Mouse (Mus musculus) embryonic fibroblast, embryonic 13.5 days (primary cell): ENCODE results near the gene Fbxl13. TPM values are rescaled to one million over a fixed set of nuclear protein-coding genes. Genes with fewer than 3 reads are reported as not detected.

Experiments used
- H3K27ac ChIP-seq: 2 replicates; pipeline ENCODE4 v1.5.1; 2012; ENCODE audit warnings: low read length, control low read depth, inconsistent platforms; ENCODE audit not compliant: insufficient read depth
- H3K4me1 ChIP-seq: 2 replicates; pipeline ENCODE4 v1.6.1; 2011; ENCODE audit warnings: low read length; ENCODE audit not compliant: control insufficient read depth, insufficient read depth
- H3K4me3 ChIP-seq: 2 replicates; pipeline ENCODE4 v1.5.1; 2011; ENCODE audit warnings: mild to moderate bottlenecking, control low read depth, low read length; ENCODE audit not compliant: insufficient read depth
- CTCF ChIP-seq: IDR thresholded peaks from 2 replicates; pipeline ENCODE4 v1.5.1; 2011; ENCODE audit warnings: mild to moderate bottlenecking, control low read depth, low read length, moderate library complexity, borderline replicate concordance; ENCODE audit not compliant: insufficient read depth
- POLR2A ChIP-seq: IDR thresholded peaks from 2 replicates; pipeline ENCODE4 v1.6.1; 2011; ENCODE audit warnings: low read depth, mild to moderate bottlenecking, control low read depth, low read length, moderate library complexity
- polyA plus RNA-seq: library from polyadenylated mRNA; stranded (reverse); fragments of >200 nt; gene quantifications from 2 replicates; pipeline ENCODE4 v1.2.4, GENCODE M21; 2011; ENCODE audit warnings: low read depth; ENCODE audit not compliant: missing spikeins, insufficient read length

Gene Fbxl13
- polyA plus RNA-seq, 1 experiment = not detected

- no peak for TF ChIP-seq POLR2A
- TF ChIP-seq CTCF = no peak
- H3K4me1 ChIP-seq = peaks cover 5% of the 10 kb centered on the region
- H3K27ac ChIP-seq = no peak overlapping the region
- no peak overlapping the region for H3K4me3 ChIP-seq
Measured at GRCm38 (mm10) chr5:21587683-21588082, 57.8 kb downstream of the Fbxl13 start.

GRCm38 (mm10) chr5:21586763-21587162 is 58.7 kb downstream of the Fbxl13 start:
- Histone ChIP-seq H3K4me3 (no peak overlapping the region), H3K4me1 (peaks cover under 1% of the 10 kb centered on the region), H3K27ac (peak overlapping the region; percentile 73; the same call in 1 of the 2 replicates)
- TF ChIP-seq CTCF (peak; percentile 63), POLR2A (no peak)

- TF ChIP-seq POLR2A (no peak), CTCF (no peak)
- Histone ChIP-seq H3K27ac (no peak overlapping the region), H3K4me3 (no peak overlapping the region), H3K4me1 (no peaks in the 10 kb centered on the region; the same call in 1 of the 2 replicates)
Measured at GRCm38 (mm10) chr5:21578136-21578535, 67.3 kb downstream of the Fbxl13 start.

GRCm38 (mm10) chr5:21575210-21575550 is 70.3 kb downstream of the Fbxl13 start:
- no peak overlapping the region for H3K27ac ChIP-seq
- H3K4me3 ChIP-seq = no peak overlapping the region
- TF ChIP-seq CTCF = no peak
- TF ChIP-seq POLR2A = no peak
- no peaks in the 10 kb centered on the region; the same call in 1 of the 2 replicates for H3K4me1 ChIP-seq

GRCm38 (mm10) chr5:21574386-21575209 is 70.8 kb downstream of the Fbxl13 start:
- Histone ChIP-seq H3K4me1 (no peaks in the 10 kb centered on the region; the same call in 1 of the 2 replicates), H3K27ac (no peak overlapping the region), H3K4me3 (no peak overlapping the region)
- no peak for TF ChIP-seq POLR2A
- TF ChIP-seq CTCF = no peak

- Histone ChIP-seq H3K27ac (peak overlapping the region; percentile 70), H3K4me1 (no peaks in the 10 kb centered on the region; the same call in 1 of the 2 replicates), H3K4me3 (no peak overlapping the region)
- TF ChIP-seq POLR2A (no peak), CTCF (no peak)
Measured at GRCm38 (mm10) chr5:21572764-21573416, 72.5 kb downstream of the Fbxl13 start.

GRCm38 (mm10) chr5:21567784-21568183 is 77.7 kb downstream of the Fbxl13 start:
- TF ChIP-seq CTCF (no peak), POLR2A (no peak)
- no peak overlapping the region for H3K27ac ChIP-seq
- peaks cover 5% of the 10 kb centered on the region; the same call in 1 of the 2 replicates for H3K4me1 ChIP-seq
- no peak overlapping the region for H3K4me3 ChIP-seq

GRCm38 (mm10) chr5:21565392-21566065 is 79.9 kb downstream of the Fbxl13 start:
- H3K4me3 ChIP-seq = no peak overlapping the region
- TF ChIP-seq CTCF = no peak
- H3K4me1 ChIP-seq = peaks cover 5% of the 10 kb centered on the region; the same call in 1 of the 2 replicates
- H3K27ac ChIP-seq = no peak overlapping the region

- no peak overlapping the region for H3K4me3 ChIP-seq
- H3K27ac ChIP-seq = no peak overlapping the region
- TF ChIP-seq CTCF (no peak), POLR2A (no peak)
- H3K4me1 ChIP-seq = peaks cover 5% of the 10 kb centered on the region; the same call in 1 of the 2 replicates
Measured at GRCm38 (mm10) chr5:21563936-21564335, 81.5 kb downstream of the Fbxl13 start.

GRCm38 (mm10) chr5:21556502-21556901 is 88.9 kb downstream of the Fbxl13 start:
- Histone ChIP-seq H3K4me1 (no peaks in the 10 kb centered on the region), H3K4me3 (no peak overlapping the region), H3K27ac (no peak overlapping the region)
- TF ChIP-seq CTCF (no peak), POLR2A (no peak)
